Mouse (Mus musculus): Measurements from ENCODE around the gene Atf6b.

Gene Atf6b

DNA sequence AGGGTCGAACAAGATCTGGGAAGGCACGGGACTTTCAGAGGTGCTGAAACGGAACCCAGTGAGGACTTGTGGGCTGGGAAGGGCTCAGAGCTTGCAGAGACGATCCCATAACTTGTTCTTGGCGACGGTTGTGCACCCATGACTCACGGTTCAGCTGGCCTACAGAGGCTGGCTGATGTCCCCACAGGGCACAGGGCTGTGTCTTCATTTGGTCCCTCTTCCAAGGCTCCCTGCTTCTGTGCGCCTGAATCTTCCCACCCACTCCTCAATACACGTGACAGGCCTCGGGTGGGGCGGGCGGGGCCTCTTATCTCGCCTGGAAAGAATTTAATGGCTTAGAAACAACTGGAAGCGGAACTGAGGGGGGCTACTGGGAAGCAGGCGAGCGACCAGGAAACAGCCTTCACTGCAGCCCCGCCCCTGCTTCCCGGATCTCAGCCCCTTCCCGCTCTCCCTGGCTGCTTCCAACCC lies 14.2 kb downstream of the Atf6b start:
- no peak for ATAC-seq (ENCODE audit: insufficient number of reproducible peaks, low FRiP score, low TSS enrichment)

DNA sequence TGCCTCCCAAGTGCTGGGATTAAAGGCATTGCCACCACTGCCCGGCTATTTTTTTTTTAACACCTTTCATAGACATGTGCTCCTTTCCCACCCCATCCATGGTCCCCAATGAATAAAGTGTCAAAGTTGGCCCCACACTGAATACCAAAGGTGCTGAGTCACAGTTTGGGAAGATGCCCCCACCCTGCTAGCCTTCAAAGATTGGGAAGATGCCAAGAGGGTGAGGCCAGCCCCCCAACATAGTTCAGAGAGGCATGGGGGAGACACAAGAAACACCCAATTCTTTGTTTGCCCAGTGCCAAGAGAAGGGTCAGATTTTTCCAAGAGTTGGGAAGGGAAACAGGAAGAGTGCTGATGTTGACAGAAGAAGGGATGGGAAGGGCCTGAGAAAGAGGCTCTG lies 15.5 kb downstream of the Atf6b start:
- ATAC-seq (ENCODE audit: insufficient number of reproducible peaks, low FRiP score, low TSS enrichment) = no peak

DNA sequence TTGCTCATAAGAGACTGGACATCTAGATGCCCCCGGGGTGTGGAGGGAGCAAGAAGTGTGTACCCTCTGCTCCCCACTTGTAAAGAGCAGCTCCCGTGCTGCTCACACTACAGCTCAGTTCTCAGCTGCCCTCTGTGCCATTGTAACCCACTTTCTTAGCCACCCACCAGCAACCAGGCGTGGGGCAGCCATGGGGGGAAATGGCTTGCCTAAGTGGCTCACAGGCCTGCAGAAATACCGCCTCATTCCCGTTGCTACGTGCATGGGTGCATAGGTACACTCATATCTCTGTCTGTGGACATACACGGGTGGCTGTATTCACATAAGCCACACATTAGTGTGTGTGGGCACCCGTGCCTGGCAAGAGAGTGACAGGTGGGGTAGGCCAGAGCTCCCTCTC lies 16.0 kb downstream of the Atf6b start:
- ATAC-seq (ENCODE audit: insufficient number of reproducible peaks, low FRiP score, low TSS enrichment) = no peak

DNA sequence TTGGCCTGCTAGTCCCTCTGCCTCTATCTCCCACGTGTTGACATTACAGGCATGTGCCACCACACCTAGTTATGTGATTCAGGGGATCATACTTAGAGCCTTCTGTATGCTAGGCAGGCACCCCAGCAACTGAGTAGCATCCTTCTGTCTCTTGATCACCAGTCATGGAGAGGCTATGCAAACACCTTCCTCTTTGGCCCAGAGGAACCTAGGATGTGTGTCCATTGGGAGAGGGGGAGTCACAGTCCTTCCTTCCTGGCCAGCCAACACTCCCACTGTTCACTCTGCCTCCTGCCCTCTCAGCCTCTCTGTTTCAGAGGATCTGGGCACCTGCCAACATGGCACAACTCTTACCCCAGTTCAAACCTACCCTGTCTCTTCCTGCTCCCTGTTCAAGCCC lies 16.6 kb downstream of the Atf6b start:
- ATAC-seq (ENCODE audit: insufficient number of reproducible peaks, low FRiP score, low TSS enrichment) = no peak

DNA sequence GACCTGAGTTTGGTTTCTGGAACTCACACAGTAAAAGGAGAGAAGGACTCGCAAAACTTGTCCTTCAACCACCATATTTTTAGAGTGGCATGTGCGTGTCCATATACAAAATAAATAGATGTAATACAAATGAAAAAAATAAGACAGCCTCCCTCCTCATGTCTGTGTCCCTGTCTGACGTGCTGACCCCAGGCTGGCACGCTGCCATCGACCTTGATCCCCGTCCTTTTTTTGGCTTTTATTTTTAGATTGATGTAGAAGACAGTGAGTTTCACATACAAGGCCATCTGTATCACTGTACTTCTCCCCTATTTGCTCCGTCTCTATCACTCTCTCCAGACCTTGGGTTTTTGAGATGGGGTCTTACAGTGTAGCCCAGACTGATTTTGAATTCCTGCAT lies 17.5 kb downstream of the Atf6b start:
- ATAC-seq (ENCODE audit: insufficient number of reproducible peaks, low FRiP score, low TSS enrichment) = no peak

DNA sequence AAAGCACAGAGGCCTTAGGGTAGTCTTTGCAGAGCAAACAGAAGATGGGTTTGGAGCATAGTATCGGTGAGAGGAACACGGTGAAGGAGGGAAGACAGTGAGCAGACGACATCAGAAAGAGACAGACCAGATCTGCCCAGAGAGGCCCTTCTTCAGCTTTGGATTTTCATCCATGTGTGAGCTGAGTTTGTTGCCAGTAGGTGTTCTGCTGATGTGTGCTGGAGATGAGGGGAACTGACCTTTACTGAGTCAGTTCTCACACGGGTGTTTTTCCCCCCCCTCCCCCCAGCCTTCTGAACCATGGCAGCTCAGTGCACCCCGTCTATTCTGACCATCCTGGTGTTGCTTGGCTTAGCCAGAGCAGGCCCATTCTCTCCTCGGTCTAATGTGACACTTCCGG lies 23.3 kb downstream of the Atf6b start, which contains the start of gene Tnxb:
Gene Tnxb (plus strand): TSS at position 301 of the 400 bp plus-strand sequence.
- ATAC-seq (ENCODE audit: insufficient number of reproducible peaks, low FRiP score, low TSS enrichment) = no peak

DNA sequence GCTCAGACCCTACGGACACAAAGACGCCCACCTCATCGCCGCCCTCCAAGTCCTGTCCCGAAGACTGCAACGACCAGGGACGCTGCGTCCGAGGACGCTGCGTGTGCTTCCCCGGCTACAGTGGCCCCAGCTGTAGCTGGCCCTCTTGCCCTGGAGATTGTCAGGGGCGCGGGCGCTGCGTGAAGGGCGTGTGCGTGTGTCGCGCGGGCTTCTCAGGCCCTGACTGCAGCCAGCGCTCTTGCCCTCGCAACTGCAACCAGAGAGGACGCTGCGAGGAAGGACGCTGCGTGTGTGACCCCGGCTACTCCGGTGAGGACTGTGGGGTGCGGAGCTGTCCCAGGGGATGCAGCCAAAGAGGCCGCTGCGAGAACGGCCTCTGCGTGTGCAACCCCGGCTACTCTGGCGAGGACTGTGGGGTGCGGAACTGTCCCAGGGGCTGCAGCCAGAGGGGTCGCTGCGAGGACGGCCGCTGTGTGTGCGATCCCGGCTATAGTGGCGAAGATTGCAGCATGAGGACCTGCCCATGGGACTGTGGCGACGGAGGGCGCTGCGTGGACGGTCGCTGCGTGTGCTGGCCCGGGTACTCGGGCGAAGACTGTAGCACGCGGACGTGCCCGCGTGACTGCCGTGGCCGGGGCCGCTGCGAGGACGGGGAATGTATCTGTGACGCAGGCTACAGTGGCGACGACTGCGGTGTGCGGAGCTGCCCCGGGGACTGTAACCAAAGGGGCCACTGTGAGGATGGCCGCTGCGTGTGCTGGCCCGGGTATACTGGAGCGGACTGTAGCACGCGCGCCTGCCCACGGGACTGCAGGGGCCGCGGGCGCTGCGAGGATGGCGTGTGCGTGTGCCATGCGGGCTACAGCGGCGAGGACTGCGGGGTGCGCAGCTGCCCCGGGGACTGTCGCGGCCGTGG lies 24.5 kb downstream of the Atf6b start:
- no peak for ATAC-seq (ENCODE audit: insufficient number of reproducible peaks, low FRiP score, low TSS enrichment)

DNA sequence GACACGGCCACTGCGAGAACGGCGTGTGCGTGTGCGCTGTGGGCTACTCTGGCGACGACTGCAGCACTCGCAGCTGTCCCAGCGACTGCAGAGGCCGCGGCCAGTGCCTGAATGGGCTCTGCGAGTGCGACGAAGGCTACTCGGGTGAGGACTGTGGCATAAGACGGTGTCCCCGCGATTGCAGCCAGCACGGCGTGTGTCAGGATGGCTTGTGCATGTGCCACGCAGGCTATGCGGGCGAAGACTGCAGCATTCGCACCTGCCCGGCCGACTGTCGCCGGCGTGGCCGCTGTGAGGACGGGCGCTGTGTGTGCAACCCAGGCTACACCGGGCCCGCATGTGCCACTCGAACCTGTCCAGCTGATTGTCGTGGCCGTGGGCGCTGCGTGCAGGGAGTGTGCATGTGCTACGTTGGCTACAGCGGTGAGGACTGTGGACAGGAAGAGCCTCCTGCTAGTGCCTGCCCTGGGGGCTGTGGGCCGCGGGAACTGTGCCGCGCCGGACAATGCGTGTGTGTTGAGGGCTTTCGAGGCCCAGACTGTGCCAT lies 25.4 kb downstream of the Atf6b start:
- no peak for ATAC-seq (ENCODE audit: insufficient number of reproducible peaks, low FRiP score, low TSS enrichment)

DNA sequence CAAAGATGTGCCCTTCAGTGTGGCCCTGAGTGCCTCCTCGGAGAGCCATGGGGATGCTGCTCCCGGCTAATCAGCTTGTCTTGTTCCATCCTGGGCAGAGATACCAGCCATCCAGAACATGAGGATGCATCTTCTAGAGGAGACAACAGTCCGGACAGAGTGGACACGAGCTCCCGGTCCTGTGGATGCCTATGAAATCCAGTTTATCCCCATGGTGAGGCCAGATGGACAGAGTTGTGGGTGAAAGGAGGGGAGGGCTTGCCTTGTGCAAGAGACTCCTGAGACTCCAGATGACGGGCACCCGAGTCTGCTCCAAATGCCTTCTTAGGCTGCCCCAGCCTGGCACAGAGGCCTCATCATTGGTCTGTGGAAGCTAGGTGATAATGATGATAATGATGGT lies 26.2 kb downstream of the Atf6b start:
- no peak for ATAC-seq (ENCODE audit: insufficient number of reproducible peaks, low FRiP score, low TSS enrichment)

DNA sequence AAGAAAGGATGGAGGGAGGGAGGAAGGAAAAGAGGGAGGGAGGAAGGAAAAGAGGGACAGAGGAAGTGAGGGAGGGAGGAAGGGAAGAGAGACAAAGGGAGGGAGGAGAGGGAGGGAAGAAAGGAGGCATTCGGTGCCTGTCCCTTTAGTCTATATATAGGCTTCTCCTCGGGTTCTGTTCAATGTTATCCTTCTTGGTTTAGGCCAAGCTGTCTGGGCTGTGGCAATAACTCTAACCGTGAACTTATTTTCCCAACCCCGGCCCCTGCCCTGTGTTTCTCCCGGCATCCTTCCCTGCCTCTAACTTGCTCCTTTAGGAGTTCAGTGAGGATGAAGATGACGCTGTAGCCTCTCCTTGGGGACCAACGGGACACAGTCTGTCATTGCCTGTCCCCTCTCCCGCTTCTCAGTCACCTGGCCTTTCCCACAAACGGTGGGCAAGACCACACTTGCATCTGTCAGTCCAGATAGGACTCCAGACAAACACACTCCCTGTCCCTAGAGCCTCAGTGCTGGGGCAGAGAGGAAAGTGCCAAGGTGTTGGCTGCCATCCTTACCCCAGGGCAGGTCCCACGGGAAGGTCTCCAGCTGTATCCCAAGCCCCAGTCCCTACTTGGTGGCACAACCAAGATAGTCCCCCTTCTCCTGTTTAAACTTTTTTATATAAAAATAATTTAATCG lies 27.7 kb downstream of the Atf6b start:
- no peak for ATAC-seq (ENCODE audit: insufficient number of reproducible peaks, low FRiP score, low TSS enrichment)

DNA sequence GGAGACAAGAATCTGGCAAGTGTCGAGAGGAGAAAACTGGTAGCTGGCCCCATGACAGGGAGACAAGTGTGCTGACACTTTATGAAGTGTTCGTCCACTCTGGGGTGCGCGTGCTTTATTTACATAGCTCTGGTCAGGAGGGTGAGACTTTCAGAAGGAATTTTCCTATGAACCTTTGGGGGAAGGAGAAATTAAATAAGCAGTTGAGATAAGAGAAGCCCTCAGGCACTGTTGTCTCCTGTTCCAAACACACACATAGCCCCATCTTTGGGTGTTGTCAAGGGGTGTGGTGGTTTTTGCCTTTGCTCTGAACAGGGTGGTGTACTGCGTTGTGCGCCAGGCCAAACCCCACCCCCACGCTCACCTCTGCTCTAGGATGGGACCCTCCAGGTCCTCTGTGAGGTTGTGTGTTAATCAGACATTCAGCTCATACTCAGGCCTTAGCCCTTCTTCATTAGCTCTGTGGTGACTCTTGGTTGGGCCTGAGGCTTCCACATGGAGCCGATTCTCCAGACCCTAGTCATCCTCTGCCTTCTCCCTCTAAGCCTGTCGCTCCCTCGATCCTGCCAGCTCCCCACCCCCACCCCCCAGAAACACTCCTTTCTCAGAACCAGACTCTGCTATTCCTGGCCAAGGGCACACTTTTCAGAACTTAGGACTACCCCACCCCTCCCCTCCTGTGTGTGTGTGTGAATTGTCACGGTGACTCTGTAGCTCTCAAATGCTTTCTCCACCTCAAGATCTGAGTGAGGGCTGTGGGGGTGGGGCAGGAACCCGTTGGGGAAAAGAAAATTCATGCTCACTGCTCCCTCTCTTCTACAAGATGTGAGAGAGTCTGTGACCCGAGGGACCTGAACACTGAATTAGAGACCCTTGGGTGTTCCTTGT lies 28.5 kb downstream of the Atf6b start:
- no peak for ATAC-seq (ENCODE audit: insufficient number of reproducible peaks, low FRiP score, low TSS enrichment)

DNA sequence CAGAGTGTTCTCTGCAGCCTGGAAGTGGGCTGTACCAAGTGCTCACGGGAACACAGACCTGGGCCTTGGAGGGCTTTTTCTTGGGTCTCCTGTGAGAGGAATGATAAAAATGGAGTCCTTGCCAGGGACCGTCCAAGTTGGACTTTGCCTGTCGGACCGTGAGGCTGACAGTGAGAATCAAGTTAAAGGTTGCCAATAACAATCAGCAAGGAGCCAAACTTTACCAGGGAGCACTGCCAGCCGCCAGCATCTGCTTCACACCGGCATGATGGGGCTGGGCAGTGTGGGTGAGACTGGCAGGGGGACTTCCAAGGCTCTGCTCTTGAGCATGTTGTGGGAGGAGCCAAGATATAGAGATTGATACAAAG lies 29.1 kb downstream of the Atf6b start:
- ATAC-seq (ENCODE audit: insufficient number of reproducible peaks, low FRiP score, low TSS enrichment) = no peak

DNA sequence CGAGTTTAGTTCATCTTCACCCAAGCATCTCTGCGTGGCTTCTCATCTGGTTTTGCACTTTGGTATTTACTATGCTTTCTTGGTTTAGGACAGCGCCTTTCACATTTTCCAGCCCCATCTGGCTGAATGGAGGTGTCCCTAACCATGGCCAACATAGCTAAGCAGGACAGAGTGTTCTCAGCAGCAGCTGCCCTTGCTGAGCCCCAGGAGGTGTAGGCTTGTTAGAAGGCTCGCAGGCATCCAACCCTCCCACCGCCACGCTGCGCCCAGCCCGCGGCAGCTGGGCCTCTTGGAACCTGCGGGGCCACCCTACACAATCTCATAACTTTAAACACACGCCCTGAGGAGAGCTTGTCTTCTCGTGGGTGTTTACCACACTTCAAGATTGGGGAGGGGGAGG lies 29.7 kb downstream of the Atf6b start:
- no peak for ATAC-seq (ENCODE audit: insufficient number of reproducible peaks, low FRiP score, low TSS enrichment)

DNA sequence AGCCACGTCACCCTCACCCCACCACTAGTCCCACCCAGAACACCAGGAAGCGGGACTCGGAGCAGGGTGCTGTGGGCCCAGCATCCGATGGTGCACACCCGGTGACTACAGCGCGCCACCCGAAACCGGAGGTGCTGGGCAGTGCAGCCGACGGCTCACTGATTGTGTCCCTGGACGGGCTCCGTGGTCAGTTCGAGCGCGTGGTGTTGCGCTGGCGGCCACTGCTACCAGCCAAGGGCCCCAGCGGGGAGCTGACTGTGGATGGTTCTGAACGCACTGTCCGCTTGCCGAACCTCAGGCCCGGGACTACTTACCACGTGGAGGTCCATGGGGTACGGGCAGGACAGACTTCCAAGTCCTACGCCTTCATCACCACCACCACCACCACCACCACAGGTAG lies 33.2 kb downstream of the Atf6b start:
- ATAC-seq (ENCODE audit: insufficient number of reproducible peaks, low FRiP score, low TSS enrichment) = no peak

DNA sequence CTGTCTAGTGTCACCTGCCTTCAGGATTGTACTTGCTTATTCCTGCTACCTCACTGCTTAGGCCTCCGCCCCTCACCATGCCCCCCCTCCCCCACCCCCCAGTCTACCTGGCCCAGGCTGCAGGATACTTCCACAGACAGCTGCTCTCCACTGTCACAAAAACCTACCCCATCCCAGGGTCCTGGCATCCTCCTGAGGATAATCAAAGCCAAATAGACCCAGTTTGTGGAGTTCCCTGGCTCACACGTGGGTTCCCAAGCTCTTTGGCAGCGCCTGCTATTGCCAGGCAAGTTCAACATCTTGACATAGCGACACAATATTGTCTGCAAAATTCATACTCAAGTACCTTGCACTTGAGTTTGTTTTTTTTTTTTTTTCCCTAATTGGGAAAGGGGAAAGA lies 33.7 kb downstream of the Atf6b start:
- ATAC-seq (ENCODE audit: insufficient number of reproducible peaks, low FRiP score, low TSS enrichment) = no peak

DNA sequence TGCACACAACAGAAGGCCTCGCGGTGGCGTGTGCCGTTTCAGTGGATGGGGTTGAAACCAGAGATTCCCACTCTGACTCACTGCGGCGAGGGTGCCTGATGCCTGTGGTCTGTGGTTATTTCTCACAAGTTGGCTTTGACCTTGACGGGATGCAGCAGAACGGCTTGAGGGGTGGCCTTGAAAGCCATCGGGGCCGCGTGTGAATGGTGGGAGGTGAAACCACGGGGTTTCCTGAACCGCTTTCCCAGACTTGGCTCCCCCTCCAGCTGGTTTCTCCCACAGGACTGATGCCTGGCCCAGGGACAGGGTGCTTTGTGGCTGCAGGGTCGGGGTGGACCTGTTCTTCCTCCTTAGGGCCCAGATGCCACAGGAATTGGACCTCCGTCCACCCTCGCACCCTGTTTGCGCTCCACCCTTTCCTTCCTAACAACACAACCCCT lies 34.2 kb downstream of the Atf6b start:
- no peak for ATAC-seq (ENCODE audit: insufficient number of reproducible peaks, low FRiP score, low TSS enrichment)

DNA sequence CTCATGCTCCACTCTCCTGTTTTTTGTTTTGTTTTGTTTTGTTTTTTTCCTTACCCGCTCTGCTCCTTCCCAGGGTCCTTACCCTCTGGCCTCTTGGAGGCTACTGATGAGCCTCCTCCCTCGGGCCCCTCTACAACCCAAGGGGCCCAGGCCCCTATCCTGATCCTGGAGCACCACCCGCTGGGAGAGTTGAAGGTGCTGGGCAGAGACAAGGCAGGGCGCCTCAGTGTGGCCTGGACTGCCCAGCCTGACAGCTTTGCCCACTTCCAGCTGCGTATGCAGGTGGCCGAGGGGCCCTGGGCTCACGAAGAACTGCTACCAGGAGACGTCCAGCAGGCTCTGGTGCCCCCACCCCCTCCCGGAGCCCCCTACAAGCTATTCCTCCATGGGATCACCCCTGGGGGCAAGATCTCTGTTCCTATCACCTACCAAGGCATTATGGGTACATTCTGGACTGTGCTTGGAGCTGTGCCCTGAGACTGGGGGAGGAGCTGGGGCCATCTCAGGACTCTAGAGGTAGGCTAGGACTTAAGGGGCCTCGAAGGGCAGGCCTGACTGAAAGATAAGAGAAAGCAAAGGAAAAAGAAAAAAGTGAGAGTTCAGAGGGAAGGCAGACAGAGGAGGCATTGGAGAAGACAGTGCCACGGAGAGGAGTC lies 35.1 kb downstream of the Atf6b start:
- no peak for ATAC-seq (ENCODE audit: insufficient number of reproducible peaks, low FRiP score, low TSS enrichment)

DNA sequence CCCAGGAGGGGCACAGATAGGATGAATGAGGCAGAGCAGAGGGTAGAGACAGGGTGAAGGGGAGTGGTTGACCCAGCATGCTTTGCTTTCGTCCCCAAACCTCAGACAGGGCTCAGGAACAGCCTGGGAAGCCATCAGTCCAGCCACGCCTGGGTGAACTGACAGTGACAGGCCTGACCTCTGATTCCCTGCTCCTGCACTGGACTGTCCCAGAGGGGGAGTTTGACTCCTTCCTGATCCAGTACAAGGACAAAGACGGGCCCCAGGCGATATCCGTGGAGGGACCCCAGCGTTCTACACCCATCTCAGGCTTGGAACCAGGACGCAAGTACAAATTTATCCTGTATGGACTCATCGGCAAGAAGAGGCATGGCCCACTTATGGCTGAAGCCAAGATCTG lies 36.2 kb downstream of the Atf6b start:
- no peak for ATAC-seq (ENCODE audit: insufficient number of reproducible peaks, low FRiP score, low TSS enrichment)

DNA sequence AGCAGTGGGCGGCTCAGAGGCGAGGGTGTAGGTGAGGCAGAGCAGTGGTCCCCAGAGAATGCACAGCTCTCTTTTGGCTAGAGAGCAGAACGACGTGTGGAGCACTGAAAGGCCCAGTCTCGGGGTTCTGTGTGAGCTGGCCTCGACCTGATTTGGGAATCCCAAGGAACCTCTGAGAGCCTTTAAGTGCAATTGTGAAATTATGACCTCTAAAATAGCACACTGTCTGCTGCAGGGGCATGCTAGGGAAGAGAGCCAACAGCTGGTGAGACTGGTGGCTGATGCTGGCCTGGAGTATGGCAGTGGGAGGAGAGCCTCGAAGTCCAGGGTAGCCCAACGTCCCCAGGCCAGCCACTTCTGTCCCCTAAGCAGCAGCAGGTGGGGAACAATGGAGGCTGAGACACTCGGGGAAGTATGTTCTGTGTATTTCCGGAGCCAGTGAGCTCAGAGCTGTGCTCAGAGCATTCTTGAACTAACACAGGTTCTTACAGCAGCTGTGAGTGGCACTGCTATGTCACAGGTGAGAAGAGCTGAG lies 36.8 kb downstream of the Atf6b start:
- no peak for ATAC-seq (ENCODE audit: insufficient number of reproducible peaks, low FRiP score, low TSS enrichment)

Data from cerebellum, adult (tissue).